Mouse (Mus musculus) neutrophil, adult 83 days (primary cell): ENCODE results near the gene 1700013H16Rik. TPM values are rescaled to one million over a fixed set of nuclear protein-coding genes. Genes with fewer than 3 reads are reported as not detected.

Experiments
- total RNA-seq, 2 experiments: library from RNA; stranded (reverse); gene quantifications; one replicate each; pipeline ENCODE4 v1.2.4; 2023

Gene 1700013H16Rik
- total RNA-seq = not detected

DNA sequence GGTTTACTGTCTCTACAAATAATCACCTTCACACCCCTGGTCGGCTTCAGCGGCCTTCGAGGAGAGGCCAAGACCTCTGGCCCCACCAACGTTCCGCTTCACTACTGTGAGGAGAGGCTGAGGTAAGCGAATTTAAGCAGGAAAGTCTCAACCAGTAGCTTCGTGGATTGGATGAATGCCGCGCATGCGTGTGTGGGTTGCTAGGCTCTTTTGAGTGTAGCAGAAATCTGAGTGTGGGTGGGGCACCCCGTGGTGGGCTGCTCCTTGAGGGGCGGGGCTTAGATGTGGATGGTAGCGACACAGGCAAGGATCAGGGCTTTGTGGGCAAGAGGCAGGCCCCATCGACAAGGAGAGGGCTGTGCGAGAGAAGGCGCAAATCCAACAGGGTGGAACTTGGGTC lies at the start of gene 1700013H16Rik:
1700013H16Rik (minus strand) TSS at position 96 of the 400 bp plus-strand sequence.

GRCm38 (mm10) chrX:53797519-53797918 lies 39.9 kb upstream of the 1700013H16Rik start, which contains the start of gene Xlr:
TSS of gene Xlr (minus strand) at chrX:53797706.

DNA sequence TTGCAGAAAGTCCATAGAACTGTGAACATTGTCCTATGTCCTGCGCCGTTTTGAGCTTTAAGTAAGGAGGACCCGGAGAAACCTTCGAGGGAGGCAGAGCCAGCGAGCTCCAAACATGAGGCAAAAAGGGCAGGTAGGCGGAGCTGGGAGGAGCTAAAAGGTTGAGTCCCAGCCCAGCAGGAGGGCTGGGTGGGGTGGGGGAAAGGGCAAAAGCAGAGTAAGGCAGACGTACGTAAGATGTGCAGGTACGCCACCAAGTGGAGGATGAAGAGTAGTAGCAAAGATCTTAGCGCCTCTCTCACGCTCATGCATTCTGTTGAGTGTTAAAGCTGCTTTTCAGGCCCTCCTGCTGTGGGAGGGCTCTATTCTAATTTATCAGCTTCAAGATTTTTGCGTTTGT lies 18.6 kb upstream of the 1700013H16Rik start, which contains the start of gene Zfp36l3:
Zfp36l3 (minus strand) TSS at position 119 of the 400 bp plus-strand sequence.

GRCm38 (mm10) chrX:53724596-53724995 lies 33.0 kb downstream of the 1700013H16Rik start, which contains the start of gene 4930502E18Rik:
TSS of gene 4930502E18Rik (plus strand) at chrX:53724826.

Other genes starting within 250 kb of the 1700013H16Rik start
- 1 to 10 TPM; 1.4 to 1.7 TPM for gene Rtl8c, start 149.8 kb downstream of the 1700013H16Rik start, total RNA-seq
- not detected for gene Gm14597, start 148.9 kb downstream of the 1700013H16Rik start, total RNA-seq
- gene Rtl8a, start 114.1 kb downstream of the 1700013H16Rik start, total RNA-seq = 10 to 100 TPM in 1 of 2 experiments, 1 to 10 TPM in 1; 7.5 to 13.9 TPM
- gene Rtl8b, start 87.4 kb downstream of the 1700013H16Rik start, total RNA-seq = 1 to 10 TPM; 7.0 to 9.0 TPM
- not detected for gene 4930502E18Rik, start 33.0 kb downstream of the 1700013H16Rik start, total RNA-seq
- gene Zfp36l3, start 18.6 kb upstream of the 1700013H16Rik start, total RNA-seq = not detected
- 1 to 10 TPM; 1.1 to 1.5 TPM for gene Xlr, start 39.9 kb upstream of the 1700013H16Rik start, total RNA-seq